Mouse (Mus musculus): Measurements from ENCODE around the gene Smarcd1. TPM values are rescaled to one million over a fixed set of nuclear protein-coding genes. Genes with fewer than 3 reads are reported as not detected.
A peak's percentile ranks its signal among the peaks of the same experiment; 100 is the strongest.
"Not testable (repeated sequence)": the region's sequence is repeated elsewhere in the genome, so short reads cannot be mapped to it uniquely, and the experiment has no call there.

The Smarcd1 gene
- total and polyA plus RNA-seq, 2 experiments from 2014 or later: 90.1 to 93.6 TPM

DNA sequence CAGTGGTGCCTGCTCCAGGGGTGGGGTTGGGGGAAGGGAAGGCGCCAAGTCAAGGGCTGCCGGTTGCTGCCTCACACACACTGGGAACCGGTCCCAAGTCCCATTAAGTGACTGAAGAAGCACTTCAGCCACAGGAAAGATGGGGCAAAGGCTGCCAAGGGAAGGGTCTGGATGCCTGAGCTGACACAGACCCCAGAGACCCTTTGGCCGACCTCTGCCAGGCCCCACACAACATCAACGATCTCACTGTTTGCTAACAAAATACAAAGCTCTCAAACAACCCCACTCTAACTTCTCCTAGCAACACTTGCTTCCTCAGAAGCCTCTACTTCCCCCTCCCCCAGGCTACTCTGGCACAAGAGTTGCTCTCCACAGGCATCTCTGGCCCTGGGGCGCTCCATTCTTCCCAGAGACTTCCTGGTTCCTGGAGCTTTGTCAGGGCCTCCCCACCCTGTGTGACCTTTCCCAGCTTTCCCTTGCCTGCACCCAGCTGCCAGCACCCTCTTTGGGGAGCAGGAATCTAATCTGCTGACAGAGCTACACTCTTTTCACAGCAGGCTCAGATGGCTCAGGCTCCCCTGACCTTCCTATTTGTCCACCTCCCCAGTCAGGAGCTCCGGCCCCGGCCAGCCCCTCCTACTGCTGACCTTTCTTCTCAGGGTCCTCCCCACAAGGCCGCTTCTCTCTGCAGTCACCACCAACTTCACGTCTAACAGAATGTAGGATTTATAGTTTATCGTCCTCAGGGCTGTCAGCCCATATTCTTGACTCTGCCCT, 21.8 kb downstream of the Smarcd1 start:
- Histone ChIP-seq H3K27me3 (ENCODE audit: insufficient read depth, low read length) (no peaks in the 10 kb centered on the region), H3K4me2 (ENCODE audit: low read depth) (peak overlapping the region; percentile 86; the same call in 1 of the 2 replicates), H3K4me1 (ENCODE audit: insufficient read depth) (no peaks in the 10 kb centered on the region), H3K4me3 (ENCODE audit: low read depth, low read length) (no peak overlapping the region), H3K27ac (ENCODE audit: low read depth, low read length) (peak overlapping the region; percentile 73), H3K9me3 (ENCODE audit: low read length) (no peaks in the 10 kb centered on the region), H3K9ac (peak overlapping the region; percentile 58), H3K36me3 (ENCODE audit: insufficient read depth) (peaks cover 25% of the 10 kb centered on the region)
- TF ChIP-seq CTCF (IDR thresholded peaks at IDR 0.05; ENCODE audit: low read depth): no peak
- ATAC-seq: no peak
- 19% methylated on average over 11 of the region's 11 CpGs for WGBS
- no peak for DNase-seq

DNA sequence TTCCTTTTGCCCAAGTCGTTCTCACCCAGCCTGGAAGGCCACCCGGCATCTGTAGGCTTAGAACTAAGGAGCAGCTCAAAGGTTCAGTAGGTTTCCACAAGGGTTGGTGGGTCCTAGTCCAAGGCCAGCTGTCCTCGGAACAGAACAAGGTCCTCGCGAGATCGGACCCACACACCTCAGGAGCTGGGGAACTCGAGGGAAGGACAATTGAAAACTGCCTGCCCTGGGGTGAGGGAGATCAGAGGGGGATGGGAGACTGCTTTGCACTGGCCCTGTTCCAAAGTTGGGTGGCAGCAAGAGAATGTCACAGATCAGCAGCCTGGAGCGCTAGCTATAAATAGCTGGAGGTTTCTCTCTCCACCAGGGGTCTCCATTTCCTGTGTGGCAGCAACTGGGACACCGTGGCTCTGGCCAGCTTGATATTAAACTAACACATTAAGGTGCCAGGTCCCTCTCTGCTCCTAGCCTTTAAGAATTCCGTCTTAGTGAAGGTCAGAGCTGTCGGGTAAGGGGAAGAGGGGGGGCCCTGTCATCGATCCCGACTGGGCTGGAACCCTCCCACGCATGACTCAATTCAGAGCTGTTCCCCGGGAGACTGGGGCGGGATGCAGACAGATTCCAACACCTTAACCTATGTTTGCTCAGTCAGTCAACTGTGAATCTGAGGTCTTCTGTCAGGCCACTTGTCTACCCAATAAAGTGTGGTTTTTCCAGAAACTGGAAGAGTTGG, 22.5 kb downstream of the Smarcd1 start:
- peak overlapping the region; percentile 86 for H3K4me2 ChIP-seq (ENCODE audit: low read depth)
- H3K27me3 ChIP-seq (ENCODE audit: insufficient read depth, low read length): no peaks in the 10 kb centered on the region
- no peaks in the 10 kb centered on the region for H3K4me1 ChIP-seq (ENCODE audit: insufficient read depth)
- peak overlapping the region; percentile 74 for H3K4me3 ChIP-seq (ENCODE audit: low read depth, low read length)
- peak overlapping the region; percentile 58 for H3K9ac ChIP-seq
- TF ChIP-seq CTCF (IDR thresholded peaks at IDR 0.05; ENCODE audit: low read depth): peak; percentile 76
- peak overlapping the region; percentile 73 for H3K27ac ChIP-seq (ENCODE audit: low read depth, low read length)
- peak; percentile 85 for DNase-seq
- peak; percentile 25 for ATAC-seq
- no peaks in the 10 kb centered on the region for H3K9me3 ChIP-seq (ENCODE audit: low read length)
- 11% methylated on average over 16 of the region's 16 CpGs for WGBS
- peaks cover 29% of the 10 kb centered on the region for H3K36me3 ChIP-seq (ENCODE audit: insufficient read depth)

DNA sequence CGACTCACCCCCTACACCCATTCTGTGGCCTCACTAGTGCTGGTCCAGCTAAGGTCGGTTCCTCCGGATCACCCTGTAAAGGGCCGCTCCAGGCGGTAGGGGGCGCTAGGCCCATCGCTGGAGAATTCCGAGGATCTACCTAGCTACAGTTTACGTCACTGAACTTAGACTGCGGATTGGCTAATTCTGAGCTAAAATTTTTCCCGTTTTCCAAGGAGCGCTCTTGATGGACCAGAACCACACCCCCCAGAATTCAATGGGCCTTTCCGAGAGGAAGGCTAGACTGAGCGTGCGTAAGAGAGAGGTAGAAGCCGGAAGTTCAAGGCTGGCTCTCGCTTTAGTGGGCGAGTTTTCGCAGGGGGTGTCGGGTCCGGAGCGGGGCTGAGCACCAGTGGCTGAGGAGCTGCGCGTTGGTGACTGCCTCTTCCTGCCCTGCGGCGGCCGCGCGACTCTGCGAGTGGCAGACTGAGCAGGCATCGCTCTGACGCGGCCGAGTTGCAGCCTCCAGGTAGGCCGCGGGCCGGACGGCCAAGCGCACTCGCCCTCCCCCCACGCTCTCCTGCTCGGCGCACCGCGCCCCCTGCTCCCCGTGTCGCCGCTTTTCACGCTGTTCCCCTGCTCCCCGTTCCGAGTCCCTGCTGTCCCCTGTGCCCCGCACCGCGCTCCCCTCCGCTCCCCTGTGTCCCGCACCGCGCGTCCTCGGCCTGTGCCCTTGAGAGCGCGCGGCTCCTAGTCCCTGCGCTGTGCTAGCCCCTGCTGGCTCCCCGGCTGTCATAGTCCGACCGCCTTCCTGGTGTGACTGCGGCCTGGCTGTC, 23.6 kb downstream of the Smarcd1 start, which contains the start of gene Cox14:
Gene Cox14 (plus strand): TSS at position 278 of the 815 bp plus-strand sequence.
- DNase-seq: peak; percentile 99
- peak; percentile 96 for ATAC-seq
- H3K27ac ChIP-seq (ENCODE audit: low read depth, low read length): peak within 1 kb of the TSS; percentile 89
- H3K4me2 ChIP-seq (ENCODE audit: low read depth): peak within 1 kb of the TSS; percentile 86
- no peaks in the 10 kb centered on the region for H3K9me3 ChIP-seq (ENCODE audit: low read length)
- WGBS: under 1% methylated on average over 68 of the region's 68 CpGs
- H3K4me3 ChIP-seq (ENCODE audit: low read depth, low read length): peak within 1 kb of the TSS; percentile 74
- no peaks in the 10 kb centered on the region for H3K4me1 ChIP-seq (ENCODE audit: insufficient read depth)
- TF ChIP-seq CTCF (IDR thresholded peaks at IDR 0.05; ENCODE audit: low read depth): peak; percentile 96
- peak within 1 kb of the TSS; percentile 84 for H3K9ac ChIP-seq
- peaks cover 28% of the 10 kb centered on the region for H3K36me3 ChIP-seq (ENCODE audit: insufficient read depth)
- H3K27me3 ChIP-seq (ENCODE audit: insufficient read depth, low read length): no peaks in the 10 kb centered on the region

DNA sequence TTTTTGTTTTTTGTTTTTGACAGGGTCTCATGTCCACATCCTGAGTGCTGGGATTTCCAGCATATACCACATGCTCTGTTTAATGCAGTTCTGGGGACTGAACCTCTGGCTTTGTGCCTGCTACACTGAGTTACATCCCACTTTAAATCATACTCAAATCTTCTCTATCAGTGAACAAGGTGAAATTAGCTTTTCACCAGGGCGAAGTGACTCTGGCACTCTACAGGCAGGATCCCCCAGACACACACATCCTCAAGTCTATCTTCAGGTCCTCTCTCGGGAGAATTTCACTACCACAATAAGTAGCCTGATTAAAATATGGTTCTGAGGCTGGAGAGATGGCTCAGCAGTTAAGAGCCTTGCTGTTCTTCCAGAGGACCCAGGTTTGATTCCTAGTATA, 24.6 kb downstream of the Smarcd1 start:
- Histone ChIP-seq H3K27me3 (ENCODE audit: insufficient read depth, low read length) (no peaks in the 10 kb centered on the region), H3K9me3 (ENCODE audit: low read length) (no peaks in the 10 kb centered on the region), H3K4me3 (ENCODE audit: low read depth, low read length) (peak overlapping the region; percentile 74), H3K4me1 (ENCODE audit: insufficient read depth) (no peaks in the 10 kb centered on the region), H3K36me3 (ENCODE audit: insufficient read depth) (peaks cover 24% of the 10 kb centered on the region), H3K4me2 (ENCODE audit: low read depth) (peak overlapping the region; percentile 86), H3K9ac (peak overlapping the region; percentile 84; the same call in 1 of the 2 replicates), H3K27ac (ENCODE audit: low read depth, low read length) (no peak overlapping the region)
- 77% methylated on average over 2 of the region's 2 CpGs for WGBS
- DNase-seq: no peak
- no peak for TF ChIP-seq CTCF (IDR thresholded peaks at IDR 0.05; ENCODE audit: low read depth)
- ATAC-seq: no peak

DNA sequence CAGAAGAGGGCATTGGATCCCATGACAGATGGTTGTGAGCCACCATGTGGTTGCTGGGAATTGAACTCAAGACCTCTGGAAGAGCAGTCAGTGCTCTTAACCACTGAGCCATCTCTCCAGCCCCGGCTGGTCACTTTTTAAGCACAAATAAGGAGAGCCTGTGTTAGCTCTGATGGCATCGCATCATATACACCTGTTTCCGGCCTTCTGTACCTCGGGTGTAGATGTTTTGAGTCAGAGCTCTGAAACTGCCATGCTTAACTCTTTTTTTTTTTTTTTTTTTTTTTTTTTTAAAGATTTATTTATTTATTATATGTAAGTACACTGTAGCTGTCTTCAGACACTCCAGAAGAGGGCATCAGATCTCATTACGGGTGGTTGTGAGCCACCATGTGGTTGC, 25.1 kb downstream of the Smarcd1 start:
- not testable (repeated sequence) for ATAC-seq; H3K4me2 ChIP-seq (ENCODE audit: low read depth); H3K4me3 ChIP-seq (ENCODE audit: low read depth, low read length); H3K27me3 ChIP-seq (ENCODE audit: insufficient read depth, low read length); H3K9ac ChIP-seq; H3K27ac ChIP-seq (ENCODE audit: low read depth, low read length); H3K4me1 ChIP-seq (ENCODE audit: insufficient read depth); DNase-seq; H3K9me3 ChIP-seq (ENCODE audit: low read length)
- H3K36me3 ChIP-seq (ENCODE audit: insufficient read depth): peaks cover 23% of the 10 kb centered on the region
- WGBS: 95% methylated on average over 4 of the region's 5 CpGs

DNA sequence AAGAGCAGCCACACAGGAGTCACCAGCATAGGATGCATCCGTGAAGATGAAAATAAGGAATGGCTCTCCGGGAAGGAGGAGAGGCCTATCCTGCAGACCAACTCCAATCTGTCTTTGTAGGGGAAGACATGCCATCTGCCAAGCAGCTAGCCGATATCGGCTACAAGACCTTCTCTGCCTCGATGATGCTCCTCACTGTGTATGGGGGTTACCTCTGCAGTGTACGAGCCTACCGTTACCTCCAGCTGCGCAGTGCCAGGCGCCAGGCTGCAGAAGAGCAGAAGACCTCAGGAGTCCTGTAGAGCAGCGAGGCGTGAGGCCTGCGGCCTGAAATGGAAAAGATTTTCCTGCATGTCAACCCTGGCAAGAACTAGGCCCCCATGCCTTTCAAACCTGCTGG, 25.6 kb downstream of the Smarcd1 start:
- H3K4me2 ChIP-seq (ENCODE audit: low read depth): no peak overlapping the region
- H3K27me3 ChIP-seq (ENCODE audit: insufficient read depth, low read length): no peaks in the 10 kb centered on the region
- no peak for TF ChIP-seq CTCF (IDR thresholded peaks at IDR 0.05; ENCODE audit: low read depth)
- H3K36me3 ChIP-seq (ENCODE audit: insufficient read depth): peaks cover 18% of the 10 kb centered on the region
- ATAC-seq: no peak
- 96% methylated on average over 12 of the region's 12 CpGs for WGBS
- H3K27ac ChIP-seq (ENCODE audit: low read depth, low read length): no peak overlapping the region
- no peaks in the 10 kb centered on the region for H3K4me1 ChIP-seq (ENCODE audit: insufficient read depth)
- H3K9me3 ChIP-seq (ENCODE audit: low read length): no peaks in the 10 kb centered on the region
- H3K4me3 ChIP-seq (ENCODE audit: low read depth, low read length): no peak overlapping the region
- H3K9ac ChIP-seq: no peak overlapping the region
- no peak for DNase-seq
